Mouse (Mus musculus) hindbrain, embryonic 16.5 days (tissue): ENCODE data around the gene Cldn3. TPM values are rescaled to one million over a fixed set of nuclear protein-coding genes. Genes with fewer than 3 reads are reported as not detected.

Experiments
- ATAC-seq: fragments of 200-750 bp; cut with Nextera tagmentation; 2 replicates; pipeline ENCODE4 v1.8.0; 2017; ENCODE audit warnings: moderate TSS enrichment, moderate library complexity
- H3K27ac ChIP-seq: fragments of 300-500 bp; sonication (generic); 2 replicates; pipeline ENCODE4 v1.5.1; 2014; ENCODE audit warnings: low read depth, mild to moderate bottlenecking, control low read depth, low read length, moderate library complexity
- H3K27me3 ChIP-seq: fragments of 300-500 bp; sonication (generic); replicated peaks from 2 replicates; pipeline ENCODE4 v1.6.1; 2014; ENCODE audit warnings: low read length; ENCODE audit not compliant: control insufficient read depth, insufficient read depth
- H3K36me3 ChIP-seq: fragments of 300-500 bp; sonication (generic); 2 replicates; pipeline ENCODE4 v1.6.1; 2014; ENCODE audit warnings: mild to moderate bottlenecking, low read length, moderate library complexity, mixed read lengths; ENCODE audit not compliant: control insufficient read depth, insufficient read depth
- H3K4me1 ChIP-seq: fragments of 300-500 bp; sonication (generic); 2 replicates; pipeline ENCODE4 v1.6.1; 2014; ENCODE audit warnings: low read depth, low read length; ENCODE audit not compliant: control insufficient read depth, insufficient read depth
- H3K4me2 ChIP-seq: fragments of 300-500 bp; sonication (generic); 2 replicates; pipeline ENCODE4 v1.6.1; 2014; ENCODE audit warnings: mild to moderate bottlenecking, low read length, control low read depth, moderate library complexity
- H3K4me3 ChIP-seq: fragments of 300-500 bp; sonication (generic); 2 replicates; pipeline ENCODE4 v1.5.1; 2014; ENCODE audit warnings: mild to moderate bottlenecking, low read length, control low read depth, moderate library complexity
- H3K9ac ChIP-seq: fragments of 300-500 bp; sonication (generic); 2 replicates; pipeline ENCODE4 v1.6.1; 2014; ENCODE audit warnings: low read depth, mild to moderate bottlenecking, control low read depth, low read length, moderate library complexity
- H3K9me3 ChIP-seq: fragments of 300-500 bp; sonication (generic); 2 replicates; pipeline ENCODE4 v1.6.1; 2014; ENCODE audit warnings: mild to moderate bottlenecking, low read length, moderate library complexity; ENCODE audit not compliant: control insufficient read depth
- WGBS: fragments of 180-500 bp; shearing (Covaris S2); extraction: QIAGEN DNeasy Blood & Tissue Kit; methylation state at CpG from one replicate; pipeline ENCODE4 v1.1.7; 2014; 5-methylcytosine and 5-hydroxymethylcytosine counted together
- polyA plus RNA-seq: library from polyadenylated mRNA; unstranded; fragments of >200 nt; fragmentation: Nextera tagmentation; extraction: Ambion mirVana; gene quantifications from 2 replicates; pipeline ENCODE4 v1.2.1, GENCODE M21; 2015

Cldn3 gene
- polyA plus RNA-seq, 1 experiment from 2014 or later = 4.6 TPM

DNA sequence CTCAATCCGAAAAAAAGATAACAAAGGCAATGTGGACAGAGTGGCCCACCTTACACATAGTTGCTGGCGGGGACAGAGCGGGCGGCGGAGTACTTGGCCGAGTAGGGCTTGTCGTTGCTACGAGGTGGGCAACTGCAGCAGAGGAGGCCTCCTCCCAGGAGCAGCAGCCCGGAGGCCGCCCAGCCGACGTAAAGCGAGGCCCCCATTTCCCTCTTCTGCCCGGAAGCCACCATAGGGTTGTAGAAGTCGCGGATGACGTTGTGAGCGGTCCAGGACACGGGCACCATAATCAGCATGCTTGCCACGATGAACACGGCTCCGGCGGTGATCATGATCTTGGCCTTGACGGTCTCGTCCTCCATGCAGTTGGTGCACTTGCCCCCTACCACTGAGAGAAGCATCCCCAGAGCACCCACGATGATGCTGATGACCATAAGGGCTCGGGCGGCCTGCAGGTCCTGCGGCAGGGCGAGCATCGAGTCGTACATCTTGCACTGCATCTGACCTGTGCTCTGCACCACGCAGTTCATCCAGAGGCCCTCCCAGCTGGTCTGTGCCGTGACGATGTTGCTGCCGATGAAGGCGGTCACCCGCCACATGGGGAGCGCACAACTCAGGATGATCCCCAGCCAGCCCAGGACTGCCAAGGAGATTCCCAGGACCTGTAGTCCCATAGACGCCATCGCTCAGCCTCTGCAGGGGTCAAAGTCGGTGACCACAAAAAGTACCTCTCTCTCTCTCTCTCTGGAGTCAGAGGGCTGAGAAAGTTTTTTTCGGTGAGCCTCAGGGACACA, 39.8 kb upstream of the Cldn3 start:
- H3K27me3 ChIP-seq = peaks cover 12% of the 10 kb centered on the region
- no peak overlapping the region for H3K4me2 ChIP-seq
- no peak for ATAC-seq
- H3K4me3 ChIP-seq = no peak overlapping the region
- H3K4me1 ChIP-seq = peaks cover 5% of the 10 kb centered on the region; the same call in 1 of the 2 replicates
- 18% methylated on average over 43 of the region's 43 CpGs for WGBS
- no peaks in the 10 kb centered on the region for H3K9me3 ChIP-seq
- no peaks in the 10 kb centered on the region for H3K36me3 ChIP-seq
- H3K9ac ChIP-seq = no peak overlapping the region
- no peak overlapping the region for H3K27ac ChIP-seq

DNA sequence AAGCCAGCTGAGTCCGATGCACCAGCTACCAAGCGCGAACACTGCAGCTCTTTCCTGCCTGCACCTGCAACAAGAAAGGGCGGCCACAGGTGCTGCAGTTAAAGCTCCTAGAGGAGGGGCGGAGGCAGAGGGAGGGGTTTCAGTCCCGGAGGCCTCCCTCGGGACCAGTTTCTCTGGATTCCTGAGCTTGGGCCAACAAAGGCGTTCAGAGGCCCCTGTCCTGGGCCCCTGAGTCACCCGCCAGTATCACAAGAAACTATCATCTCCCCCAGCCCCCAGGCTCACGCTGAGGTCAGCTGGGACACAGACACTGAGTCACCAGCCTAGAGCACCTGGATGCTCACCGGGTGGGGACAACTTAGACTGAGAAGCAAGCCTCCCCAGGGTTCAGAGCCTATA, 39.2 kb upstream of the Cldn3 start, which contains the start of gene Cldn4:
Cldn4 (minus strand) TSS at position 78 of the 399 bp plus-strand sequence.
- Histone ChIP-seq H3K4me3 (no peak within 1 kb of the TSS), H3K27me3 (peaks cover 12% of the 10 kb centered on the region), H3K4me1 (peaks cover 5% of the 10 kb centered on the region; the same call in 1 of the 2 replicates), H3K36me3 (no peaks in the 10 kb centered on the region), H3K27ac (no peak within 1 kb of the TSS), H3K4me2 (no peak within 1 kb of the TSS), H3K9me3 (no peaks in the 10 kb centered on the region), H3K9ac (no peak within 1 kb of the TSS)
- WGBS = 15% methylated on average over 11 of the region's 11 CpGs
- ATAC-seq = no peak

DNA sequence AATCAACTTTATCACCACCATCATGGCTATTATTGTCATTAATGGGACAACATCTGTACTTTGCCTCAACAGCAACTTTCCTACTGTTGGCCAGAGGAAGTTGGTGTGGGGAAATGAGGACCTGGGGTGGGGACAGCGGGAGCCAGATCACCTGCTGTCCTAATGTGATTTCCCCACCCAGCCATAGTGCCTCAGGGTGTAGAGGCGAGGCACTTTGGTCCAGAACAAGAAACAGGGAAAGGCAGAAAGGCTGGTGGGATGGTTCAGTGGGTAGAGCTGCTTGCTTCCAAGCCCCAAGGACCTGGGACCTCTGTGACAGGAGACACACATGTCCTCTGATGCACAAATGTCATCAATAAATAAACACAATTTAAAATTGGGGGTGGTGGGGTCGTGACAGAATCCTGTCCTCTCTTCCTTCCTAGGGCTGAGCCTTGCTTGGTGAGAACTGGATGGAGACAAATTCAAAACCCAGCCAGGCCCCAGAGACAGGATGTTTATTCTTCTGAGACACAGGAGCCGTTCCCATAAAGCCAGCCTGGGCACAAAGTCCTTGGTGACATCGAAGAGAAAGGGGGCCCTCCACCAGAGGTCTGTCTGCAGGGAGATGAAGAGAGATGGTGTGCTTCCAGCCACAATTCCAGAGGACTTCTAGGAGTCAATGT, 38.5 kb upstream of the Cldn3 start:
- no peak for ATAC-seq
- H3K36me3 ChIP-seq = no peaks in the 10 kb centered on the region
- H3K4me3 ChIP-seq = no peak overlapping the region

DNA sequence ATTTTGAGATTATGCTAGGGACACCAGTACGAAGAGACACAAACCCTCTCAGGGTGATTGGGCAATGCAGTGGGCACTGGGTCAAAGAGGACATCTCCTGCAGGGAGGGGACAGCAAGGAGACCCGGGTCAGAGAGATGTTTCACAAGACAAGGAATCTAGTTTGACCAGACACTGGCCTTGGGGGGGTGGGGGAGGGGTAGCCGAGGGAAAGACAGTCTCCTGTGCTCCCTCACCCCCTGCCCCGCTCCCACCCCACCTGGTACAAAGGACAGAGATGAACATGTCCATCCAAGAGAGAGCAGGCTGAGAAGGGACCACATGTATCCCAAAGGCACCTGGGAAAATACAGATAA, 38.0 kb upstream of the Cldn3 start:
- 71% methylated on average over 4 of the region's 4 CpGs for WGBS

More for the DNA sequence above, 38.5 kb upstream of the Cldn3 start:
- Histone ChIP-seq H3K9me3 (no peaks in the 10 kb centered on the region), H3K9ac (no peak overlapping the region), H3K27ac (no peak overlapping the region), H3K4me2 (no peak overlapping the region), H3K4me1 (peaks cover 5% of the 10 kb centered on the region; the same call in 1 of the 2 replicates), H3K27me3 (peaks cover 12% of the 10 kb centered on the region)
- 78% methylated on average over 5 of the region's 5 CpGs for WGBS

DNA sequence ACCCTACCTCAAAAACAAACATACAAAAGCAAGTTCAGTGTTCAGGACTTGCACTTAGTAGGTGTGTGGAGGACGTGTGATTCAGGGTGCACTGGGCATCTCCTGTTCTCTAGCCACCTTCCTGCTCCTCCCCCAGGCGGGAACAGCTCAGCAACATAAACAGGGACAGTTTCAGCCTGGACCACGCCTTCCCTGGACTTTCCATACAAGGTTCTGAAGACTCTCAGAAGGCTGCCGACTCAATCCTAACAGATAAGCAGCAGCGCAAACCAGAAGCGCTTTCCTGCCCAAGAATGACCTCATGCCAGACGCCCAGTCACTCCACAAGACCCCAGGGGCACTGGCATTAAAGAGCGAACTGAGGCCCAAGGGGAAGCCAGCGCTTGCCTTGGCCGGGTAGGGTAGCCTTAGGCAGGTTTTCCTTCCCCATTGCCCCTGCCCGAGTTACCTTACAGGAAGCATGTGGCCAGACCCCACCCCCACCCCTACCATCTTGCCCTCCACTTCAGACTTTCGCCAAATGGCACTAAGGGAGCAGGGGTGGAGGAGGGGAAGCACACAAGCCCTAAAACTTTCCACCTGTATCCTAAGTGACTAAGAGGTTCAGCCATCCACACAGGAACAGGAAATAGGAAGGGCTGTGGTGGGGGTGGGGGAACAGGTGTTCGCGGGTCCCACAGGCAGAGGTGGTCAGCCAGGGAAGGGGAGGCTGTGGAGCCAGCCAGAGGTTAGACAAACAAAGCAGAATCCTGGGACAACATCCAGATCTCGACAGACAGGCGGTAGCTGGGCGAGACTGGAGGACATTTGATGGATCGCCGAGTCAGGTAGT, 34.7 kb upstream of the Cldn3 start:
- H3K4me1 ChIP-seq = peaks cover 3% of the 10 kb centered on the region; the same call in 1 of the 2 replicates
- H3K4me2 ChIP-seq = no peak overlapping the region
- H3K27me3 ChIP-seq = peaks cover 7% of the 10 kb centered on the region
- H3K27ac ChIP-seq = no peak overlapping the region
- no peak overlapping the region for H3K4me3 ChIP-seq
- 56% methylated on average over 19 of the region's 19 CpGs for WGBS
- H3K36me3 ChIP-seq = no peaks in the 10 kb centered on the region
- no peak overlapping the region for H3K9ac ChIP-seq
- H3K9me3 ChIP-seq = no peaks in the 10 kb centered on the region
- no peak for ATAC-seq

More for the DNA sequence above, 38.0 kb upstream of the Cldn3 start:
- Histone ChIP-seq H3K4me3 (no peak overlapping the region), H3K27ac (no peak overlapping the region), H3K9ac (no peak overlapping the region), H3K4me2 (no peak overlapping the region), H3K27me3 (peaks cover 12% of the 10 kb centered on the region), H3K9me3 (no peaks in the 10 kb centered on the region), H3K4me1 (peaks cover 5% of the 10 kb centered on the region; the same call in 1 of the 2 replicates), H3K36me3 (no peaks in the 10 kb centered on the region)
- ATAC-seq = no peak

DNA sequence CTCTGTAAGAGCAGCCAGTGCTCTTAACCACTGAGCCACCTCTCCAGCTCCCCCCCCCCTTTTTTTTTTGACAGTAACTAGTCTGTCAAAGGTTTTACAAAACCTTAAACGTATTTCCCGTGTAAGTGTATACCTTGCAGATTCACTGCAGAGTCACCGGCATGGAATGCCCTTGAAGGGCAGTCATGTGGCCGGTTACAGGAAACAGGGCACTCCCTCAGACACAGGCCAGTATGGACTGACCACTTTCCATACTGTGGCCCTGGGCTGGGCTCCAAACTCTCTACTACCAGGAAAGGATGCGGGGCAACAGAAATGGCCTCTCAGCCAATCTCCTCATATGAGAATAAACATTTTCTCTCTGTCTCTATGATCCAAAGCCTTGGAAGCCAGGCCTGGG, 30.5 kb upstream of the Cldn3 start:
- ATAC-seq = no peak
- Histone ChIP-seq H3K4me2 (no peak overlapping the region), H3K27ac (no peak overlapping the region), H3K9ac (no peak overlapping the region), H3K4me3 (no peak overlapping the region), H3K9me3 (no peaks in the 10 kb centered on the region), H3K4me1 (no peaks in the 10 kb centered on the region), H3K27me3 (no peaks in the 10 kb centered on the region; the same call in 1 of the 2 replicates), H3K36me3 (no peaks in the 10 kb centered on the region)
- WGBS = 72% methylated on average over 5 of the region's 5 CpGs

DNA sequence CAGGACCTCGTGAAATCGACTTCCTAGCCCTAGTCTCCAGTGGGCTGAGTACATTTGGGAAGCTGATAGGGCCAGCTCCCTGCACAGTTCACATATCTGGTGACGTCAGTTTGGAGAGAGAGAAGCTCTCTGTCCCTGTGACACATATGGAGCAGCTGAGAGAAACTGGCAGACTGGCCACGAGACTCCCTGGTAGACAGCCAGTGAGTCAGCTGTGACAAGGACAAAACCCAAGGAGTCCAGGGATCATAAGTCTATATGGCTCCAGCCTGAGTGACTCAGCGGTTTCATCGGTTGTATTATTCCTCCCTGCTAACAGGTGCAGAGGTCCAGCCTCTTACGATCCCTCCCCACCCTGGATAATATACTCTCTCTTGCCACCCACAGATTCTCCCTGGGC, 26.9 kb upstream of the Cldn3 start:
- Histone ChIP-seq H3K4me1 (no peaks in the 10 kb centered on the region), H3K4me3 (no peak overlapping the region), H3K27ac (no peak overlapping the region), H3K4me2 (no peak overlapping the region), H3K36me3 (no peaks in the 10 kb centered on the region), H3K27me3 (no peaks in the 10 kb centered on the region; the same call in 1 of the 2 replicates), H3K9me3 (no peaks in the 10 kb centered on the region), H3K9ac (no peak overlapping the region)
- ATAC-seq = no peak
- 69% methylated on average over 7 of the region's 7 CpGs for WGBS

DNA sequence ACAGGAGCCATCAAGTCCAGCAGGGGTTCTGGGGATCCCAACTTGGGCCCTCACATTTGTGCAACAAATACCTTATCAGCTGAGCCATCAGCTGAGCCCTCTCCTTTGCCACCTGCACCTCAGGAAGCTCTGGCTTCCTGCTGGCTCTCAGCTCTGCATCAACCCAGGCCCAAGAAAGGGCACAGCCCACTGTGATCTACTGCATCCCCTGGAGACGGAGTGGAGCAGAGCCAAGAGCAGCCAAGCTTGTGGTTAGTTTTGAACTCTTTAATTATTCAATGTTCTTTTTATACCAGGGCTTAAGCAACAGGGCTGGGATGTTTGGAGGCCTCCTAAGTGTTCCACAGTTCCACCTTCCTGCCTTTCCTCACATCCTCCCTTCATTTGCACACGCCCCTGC, 25.6 kb upstream of the Cldn3 start:
- 75% methylated on average over 2 of the region's 2 CpGs for WGBS
- H3K4me2 ChIP-seq = no peak overlapping the region
- ATAC-seq = no peak
- H3K27me3 ChIP-seq = no peaks in the 10 kb centered on the region; the same call in 1 of the 2 replicates
- no peak overlapping the region for H3K27ac ChIP-seq
- H3K36me3 ChIP-seq = no peaks in the 10 kb centered on the region
- no peaks in the 10 kb centered on the region for H3K4me1 ChIP-seq
- no peaks in the 10 kb centered on the region for H3K9me3 ChIP-seq
- no peak overlapping the region for H3K4me3 ChIP-seq
- no peak overlapping the region for H3K9ac ChIP-seq

DNA sequence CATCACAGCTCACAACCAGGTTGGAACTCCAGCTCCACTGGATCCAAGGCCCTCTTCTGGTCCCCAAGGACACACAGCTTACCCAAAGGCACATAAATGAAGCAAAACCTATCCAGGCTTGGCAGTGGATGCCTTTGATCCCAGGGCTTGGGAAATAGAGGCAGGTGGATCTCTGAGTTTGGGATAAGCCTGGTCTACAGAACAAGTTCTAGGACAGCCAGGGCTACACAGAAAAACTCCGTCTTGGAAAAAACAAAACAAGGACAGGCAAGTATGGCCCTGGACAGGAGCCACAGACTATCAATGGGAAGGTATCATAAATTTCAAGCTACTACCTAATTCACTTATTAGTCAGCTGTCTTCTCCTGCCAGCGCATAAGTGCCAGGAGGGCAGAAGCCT, 24.5 kb upstream of the Cldn3 start:
- 98% methylated on average over 2 of the region's 2 CpGs for whole genome bisulfite sequencing
- Histone ChIP-seq H3K4me2 (no peak overlapping the region), H3K9me3 (no peaks in the 10 kb centered on the region), H3K4me3 (no peak overlapping the region), H3K27me3 (no peaks in the 10 kb centered on the region; the same call in 1 of the 2 replicates), H3K36me3 (no peaks in the 10 kb centered on the region), H3K4me1 (peaks cover 7% of the 10 kb centered on the region), H3K9ac (no peak overlapping the region), H3K27ac (no peak overlapping the region)
- no peak for ATAC-seq
